Mouse (Mus musculus) small intestine, adult 2 months (tissue): ENCODE measurements around the gene Gm45623. TPM values are rescaled to one million over a fixed set of nuclear protein-coding genes. Genes with fewer than 3 reads are reported as not detected.

Source experiments
- H3K27ac ChIP-seq: fragments of 200-500 bp; 2 replicates; pipeline ENCODE4 v1.5.1; 2012; ENCODE audit warnings: low read depth, low read length, control low read depth, inconsistent platforms; ENCODE audit not compliant: insufficient read depth
- H3K27me3 ChIP-seq: fragments of 200-500 bp; 2 replicates; pipeline ENCODE4 v1.6.1; 2012; ENCODE audit warnings: mild to moderate bottlenecking, moderate library complexity, low read length, inconsistent platforms; ENCODE audit not compliant: control insufficient read depth, insufficient read depth
- H3K36me3 ChIP-seq: fragments of 200-500 bp; 2 replicates; pipeline ENCODE4 v1.6.1; 2012; ENCODE audit warnings: mild to moderate bottlenecking, low read length, control low read depth, inconsistent platforms; ENCODE audit not compliant: control insufficient read depth, insufficient read depth
- H3K4me1 ChIP-seq: fragments of 200-500 bp; 2 replicates; pipeline ENCODE4 v1.6.1; 2012; ENCODE audit warnings: low read length, inconsistent platforms, mixed read lengths; ENCODE audit not compliant: control insufficient read depth, insufficient read depth, insufficient read length
- H3K4me3 ChIP-seq: fragments of 200-500 bp; 2 replicates; pipeline ENCODE4 v1.5.1; 2012; ENCODE audit warnings: low read depth, mild to moderate bottlenecking, control low read depth, inconsistent platforms, low read length, moderate library complexity
- CTCF ChIP-seq: fragments of 200-500 bp; IDR thresholded peaks from 2 replicates; pipeline ENCODE4 v1.5.1; 2012; ENCODE audit warnings: low read depth, mild to moderate bottlenecking, control low read depth, inconsistent platforms, low read length, moderate library complexity, mixed read lengths; ENCODE audit not compliant: insufficient replicate concordance, insufficient read length; ENCODE audit errors: extremely low read depth
- POLR2A ChIP-seq: fragments of 200-500 bp; IDR thresholded peaks from 2 replicates; pipeline ENCODE4 v1.6.1; 2012; ENCODE audit warnings: low read depth, mild to moderate bottlenecking, control low read depth, inconsistent platforms, low read length, moderate library complexity
- WGBS: fragments of 180-500 bp; shearing (Covaris S2); methylation state at CpG from one replicate; pipeline ENCODE4 v1.1.7; 2018; 5-methylcytosine and 5-hydroxymethylcytosine counted together
- polyA plus RNA-seq: library from polyadenylated mRNA; depleted of rRNA; stranded (reverse); fragments of >200 nt; gene quantifications from 2 replicates; pipeline ENCODE4 v1.2.3, GENCODE M21; 2012; rRNA removed

Gm45623 gene
- polyA plus RNA-seq = 0.23 and 2.7 TPM in 2 replicates

- no peaks in the 10 kb centered on the region for H3K36me3 ChIP-seq
- TF ChIP-seq POLR2A (no peak), CTCF (no peak)
- peaks cover 20% of the 10 kb centered on the region for H3K27me3 ChIP-seq
- H3K27ac ChIP-seq = no peak within 1 kb of the TSS
- 4% methylated on average over 71 of the region's 71 CpGs for WGBS
- H3K4me1 ChIP-seq = peaks cover 8% of the 10 kb centered on the region
- peak within 1 kb of the TSS; percentile 47 for H3K4me3 ChIP-seq
These were observed at the start of gene Gm45623 for GRCm38 (mm10) chr13:56753192-56753951. Gene Gm45623, minus strand, starts transcription at chr13:56753827.

- TF ChIP-seq POLR2A (no peak), CTCF (no peak)
- no peak overlapping the region for H3K27ac ChIP-seq
- no peak overlapping the region for H3K4me3 ChIP-seq
- no peaks in the 10 kb centered on the region for H3K36me3 ChIP-seq
- WGBS = 49% methylated on average over 7 of the region's 7 CpGs
- no peaks in the 10 kb centered on the region for H3K4me1 ChIP-seq
- H3K27me3 ChIP-seq = no peaks in the 10 kb centered on the region
These were observed 43.8 kb upstream of the Gm45623 start for GRCm38 (mm10) chr13:56797459-56797858.

GRCm38 (mm10) chr13:56795501-56795900, 41.9 kb upstream of the Gm45623 start:
- no peak overlapping the region for H3K27ac ChIP-seq
- no peaks in the 10 kb centered on the region for H3K36me3 ChIP-seq
- H3K4me1 ChIP-seq = no peaks in the 10 kb centered on the region
- H3K4me3 ChIP-seq = no peak overlapping the region
- WGBS = 75% methylated on average over 7 of the region's 7 CpGs
- no peaks in the 10 kb centered on the region for H3K27me3 ChIP-seq
- TF ChIP-seq CTCF = no peak
- no peak for TF ChIP-seq POLR2A

- WGBS = 51% methylated on average over 7 of the region's 7 CpGs
- Histone ChIP-seq H3K27ac (no peak overlapping the region), H3K27me3 (no peaks in the 10 kb centered on the region), H3K36me3 (no peaks in the 10 kb centered on the region), H3K4me1 (no peaks in the 10 kb centered on the region), H3K4me3 (no peak overlapping the region)
- TF ChIP-seq CTCF (no peak), POLR2A (no peak)
These were observed 40.8 kb upstream of the Gm45623 start for GRCm38 (mm10) chr13:56794441-56794840.

GRCm38 (mm10) chr13:56792844-56793243, 39.2 kb upstream of the Gm45623 start:
- H3K36me3 ChIP-seq = no peaks in the 10 kb centered on the region
- no peak overlapping the region for H3K4me3 ChIP-seq
- H3K27ac ChIP-seq = no peak overlapping the region
- H3K4me1 ChIP-seq = no peaks in the 10 kb centered on the region
- WGBS = 54% methylated on average over 3 of the region's 3 CpGs
- no peak for TF ChIP-seq CTCF
- no peak for TF ChIP-seq POLR2A
- H3K27me3 ChIP-seq = no peaks in the 10 kb centered on the region

- Histone ChIP-seq H3K27me3 (no peaks in the 10 kb centered on the region), H3K4me3 (no peak overlapping the region), H3K4me1 (no peaks in the 10 kb centered on the region), H3K36me3 (no peaks in the 10 kb centered on the region), H3K27ac (no peak overlapping the region)
- WGBS = 88% methylated on average over 3 of the region's 3 CpGs
- TF ChIP-seq CTCF (no peak), POLR2A (no peak)
These were observed 37.1 kb upstream of the Gm45623 start for GRCm38 (mm10) chr13:56790683-56791082.

- no peak overlapping the region for H3K27ac ChIP-seq
- no peaks in the 10 kb centered on the region for H3K4me1 ChIP-seq
- TF ChIP-seq POLR2A (no peak), CTCF (no peak)
- WGBS = 74% methylated on average over 1 of the region's 1 CpGs
- H3K27me3 ChIP-seq = no peaks in the 10 kb centered on the region
- no peaks in the 10 kb centered on the region for H3K36me3 ChIP-seq
- H3K4me3 ChIP-seq = no peak overlapping the region
These were observed 29.0 kb upstream of the Gm45623 start for GRCm38 (mm10) chr13:56782621-56783020.
